Mouse (Mus musculus) MEL (cell line): ENCODE measurements around the gene Ephb2. TPM values are rescaled to one million over a fixed set of nuclear protein-coding genes. Genes with fewer than 3 reads are reported as not detected.

Source experiments
- DNase-seq: peaks from one replicate; pipeline ENCODE4 v3.0.0; 2011; ENCODE audit warnings: low read depth, low spot score
- H3K27ac ChIP-seq: 2 replicates; pipeline ENCODE4 v1.5.1; 2012; ENCODE audit warnings: low read depth, mild to moderate bottlenecking, control low read depth, low read length, moderate library complexity; ENCODE audit not compliant: control insufficient read depth
- H3K27me3 ChIP-seq, 2 experiments: fragments of 150-350 bp in 1 of 2; sonication (generic) in 1 of 2; 2 replicates each; pipeline ENCODE4 v1.6.1; 2012; ENCODE audit warnings: low read length in 2 of 2, mild to moderate bottlenecking in 2 of 2, improper control_type of control experiment in 1 of 2, moderate library complexity in 1 of 2; ENCODE audit not compliant: insufficient read depth in 2 of 2, control insufficient read depth in 1 of 2
- H3K36me3 ChIP-seq, 2 experiments: 2 replicates each; pipeline ENCODE4 v1.6.1; 2012 to 2014; ENCODE audit warnings: low read length in 2 of 2, improper control_type of control experiment in 1 of 2, inconsistent platforms in 1 of 2, mild to moderate bottlenecking in 1 of 2; ENCODE audit not compliant: insufficient read depth in 2 of 2, control insufficient read depth in 1 of 2
- H3K4me1 ChIP-seq, 2 experiments: fragments of 150-350 bp in 1 of 2; sonication (generic) in 1 of 2; 2 replicates each; pipeline ENCODE4 v1.6.1; 2012; ENCODE audit warnings: low read length in 2 of 2, improper control_type of control experiment in 1 of 2, mild to moderate bottlenecking in 1 of 2; ENCODE audit not compliant: insufficient read depth in 2 of 2, control insufficient read depth in 1 of 2
- H3K4me3 ChIP-seq, 2 experiments: fragments of 150-350 bp in 1 of 2; sonication (generic) in 1 of 2; 2 replicates each; pipeline ENCODE4 v1.5.1; 2012; ENCODE audit warnings: low read depth in 2 of 2, low read length in 2 of 2, mild to moderate bottlenecking in 2 of 2, moderate library complexity in 2 of 2, control low read depth in 1 of 2, improper control_type of control experiment in 1 of 2; ENCODE audit not compliant: control insufficient read depth in 1 of 2, insufficient read depth in 1 of 2
- H3K79me2 ChIP-seq: 2 replicates; pipeline ENCODE4 v1.6.1; 2012; ENCODE audit warnings: mild to moderate bottlenecking, low read length, moderate library complexity; ENCODE audit not compliant: control insufficient read depth, poor library complexity, insufficient read depth
- H3K9ac ChIP-seq: 2 replicates; pipeline ENCODE4 v1.6.1; 2012; ENCODE audit warnings: low read depth, mild to moderate bottlenecking, control low read depth, low read length, moderate library complexity; ENCODE audit not compliant: control insufficient read depth, poor library complexity, severe bottlenecking
- H3K9me3 ChIP-seq: fragments of 150-350 bp; sonication (generic); replicated peaks from 2 replicates; pipeline ENCODE4 v1.6.1; 2012; ENCODE audit warnings: mild to moderate bottlenecking, low read length, improper control_type of control experiment, moderate library complexity; ENCODE audit not compliant: insufficient read depth
- BHLHE40 ChIP-seq: IDR thresholded peaks from 2 replicates; pipeline ENCODE4 v1.6.1; 2012; ENCODE audit warnings: low read depth, mild to moderate bottlenecking, inconsistent platforms, low read length, improper control_type of control experiment, borderline replicate concordance
- CHD1 ChIP-seq: IDR thresholded peaks from 2 replicates; pipeline ENCODE4 v1.6.1; 2012; ENCODE audit warnings: low read depth, mild to moderate bottlenecking, inconsistent platforms, low read length, improper control_type of control experiment
- CHD2 ChIP-seq: IDR thresholded peaks from 2 replicates; pipeline ENCODE4 v1.6.1; 2011; ENCODE audit warnings: low read length, improper control_type of control experiment
- CTCF ChIP-seq, 3 experiments: IDR thresholded peaks in 2 of 3; conservative IDR thresholded peaks in 1 of 3; 2 replicates each; pipeline ENCODE4 v1.5.1; 2011 to 2012; ENCODE audit warnings: low read length in 3 of 3, low read depth in 2 of 3, mild to moderate bottlenecking in 2 of 3, improper control_type of control experiment in 1 of 3, inconsistent platforms in 1 of 3, mixed read lengths in 1 of 3, moderate library complexity in 1 of 3; ENCODE audit not compliant: control insufficient read depth in 1 of 3, insufficient read depth in 1 of 3, poor library complexity in 1 of 3, severe bottlenecking in 1 of 3
- ELF1 ChIP-seq: IDR thresholded peaks from 2 replicates; pipeline ENCODE4 v1.6.1; 2014; ENCODE audit warnings: low read depth, mild to moderate bottlenecking, inconsistent platforms, low read length, improper control_type of control experiment, moderate library complexity
- EP300 ChIP-seq, 2 experiments: IDR thresholded peaks; 2 replicates each; pipeline ENCODE4 v1.6.1; 2011; ENCODE audit warnings: improper control_type of control experiment in 2 of 2, low read length in 2 of 2, low read depth in 1 of 2, mild to moderate bottlenecking in 1 of 2
- GABPA ChIP-seq: IDR thresholded peaks from 2 replicates; pipeline ENCODE4 v1.6.1; 2012; ENCODE audit warnings: low read depth, mild to moderate bottlenecking, inconsistent platforms, low read length, improper control_type of control experiment, moderate library complexity
- MAFK ChIP-seq: IDR thresholded peaks from 2 replicates; pipeline ENCODE4 v1.6.1; 2011; ENCODE audit warnings: low read depth, mild to moderate bottlenecking, low read length, improper control_type of control experiment, borderline replicate concordance
- MAX ChIP-seq: IDR thresholded peaks from 2 replicates; pipeline ENCODE4 v1.6.1; 2011; ENCODE audit warnings: low read length, improper control_type of control experiment
- MXI1 ChIP-seq: IDR thresholded peaks from 2 replicates; pipeline ENCODE4 v1.6.1; 2011; ENCODE audit warnings: mild to moderate bottlenecking, low read depth, low read length, improper control_type of control experiment
- MYB ChIP-seq: IDR thresholded peaks from 2 replicates; pipeline ENCODE4 v1.6.1; 2011; ENCODE audit warnings: mild to moderate bottlenecking, low read depth, low read length, improper control_type of control experiment
- MYC ChIP-seq: IDR thresholded peaks from 2 replicates; pipeline ENCODE4 v1.6.1; 2011; ENCODE audit warnings: low read depth, mild to moderate bottlenecking, low read length, improper control_type of control experiment, moderate library complexity
- NRF1 ChIP-seq: IDR thresholded peaks from 2 replicates; pipeline ENCODE4 v1.6.1; 2014; ENCODE audit warnings: low read depth, mild to moderate bottlenecking, inconsistent platforms, low read length, improper control_type of control experiment, moderate library complexity; ENCODE audit not compliant: poor library complexity, insufficient read depth, severe bottlenecking
- POLR2A ChIP-seq, 2 experiments: IDR thresholded peaks; 2 replicates each; pipeline ENCODE4 v1.6.1; 2011 to 2012; ENCODE audit warnings: low read length in 2 of 2, mild to moderate bottlenecking in 2 of 2, control low read depth in 1 of 2, improper control_type of control experiment in 1 of 2, low read depth in 1 of 2, moderate library complexity in 1 of 2; ENCODE audit not compliant: control insufficient read depth in 1 of 2, insufficient read depth in 1 of 2, poor library complexity in 1 of 2
- RAD21 ChIP-seq: IDR thresholded peaks from 2 replicates; pipeline ENCODE4 v1.6.1; 2011; ENCODE audit warnings: mild to moderate bottlenecking, low read depth, low read length, improper control_type of control experiment
- RCOR1 ChIP-seq: IDR thresholded peaks from 2 replicates; pipeline ENCODE4 v1.6.1; 2012; ENCODE audit warnings: low read depth, mild to moderate bottlenecking, inconsistent platforms, low read length, improper control_type of control experiment
- SMC3 ChIP-seq: IDR thresholded peaks from 2 replicates; pipeline ENCODE4 v1.6.1; 2011; ENCODE audit warnings: low read depth, low read length, improper control_type of control experiment
- UBTF ChIP-seq: IDR thresholded peaks from 2 replicates; pipeline ENCODE4 v1.6.1; 2012; ENCODE audit warnings: low read depth, mild to moderate bottlenecking, inconsistent platforms, low read length, improper control_type of control experiment, moderate library complexity, borderline replicate concordance; ENCODE audit not compliant: insufficient read depth
- USF1 ChIP-seq: IDR thresholded peaks from 2 replicates; pipeline ENCODE4 v1.6.1; 2014; ENCODE audit warnings: low read depth, mild to moderate bottlenecking, inconsistent platforms, low read length, improper control_type of control experiment, moderate library complexity
- USF2 ChIP-seq, 2 experiments: IDR thresholded peaks; 2 replicates each; pipeline ENCODE4 v1.6.1; 2011 to 2012; ENCODE audit warnings: improper control_type of control experiment in 2 of 2, low read length in 2 of 2, borderline replicate concordance in 1 of 2, inconsistent platforms in 1 of 2, low read depth in 1 of 2, mild to moderate bottlenecking in 1 of 2; ENCODE audit not compliant: insufficient read depth in 1 of 2
- ZC3H11A ChIP-seq: IDR thresholded peaks from 2 replicates; pipeline ENCODE4 v1.6.1; 2012; ENCODE audit warnings: low read depth, mild to moderate bottlenecking, inconsistent platforms, low read length, improper control_type of control experiment
- polyA plus RNA-seq, 2 experiments: library from polyadenylated mRNA; stranded (reverse) in 1 of 2; unstranded in 1 of 2; fragments of >175 nt in 1 of 2; fragments of >200 nt in 1 of 2; gene quantifications; 2 replicates each; pipeline versions ENCODE4 v1.2.1 to v1.2.4; 2012; ENCODE audit warnings: low replicate concordance in 2 of 2, low read depth in 1 of 2; ENCODE audit not compliant: insufficient read length in 2 of 2, insufficient read depth in 1 of 2, missing spikeins in 1 of 2
- total RNA-seq: library from RNA; depleted of rRNA; stranded (reverse); fragments of 300-350 nt; gene quantifications from 2 replicates; pipeline ENCODE4 v1.2.3, GENCODE M21; 2012

Gene Ephb2
- total and polyA plus RNA-seq, 3 experiments = 1.9 to 4.1 TPM; not detected in 1

- Histone ChIP-seq H3K4me1 (no peaks in the 10 kb centered on the region), H3K9ac (no peak overlapping the region), H3K4me3 (no peak overlapping the region), H3K36me3 (no peaks in the 10 kb centered on the region), H3K27me3 (no peaks in the 10 kb centered on the region), H3K9me3 (no peaks in the 10 kb centered on the region), H3K27ac (no peak overlapping the region), H3K79me2 (no peaks in the 10 kb centered on the region)
- TF ChIP-seq RAD21 (no peak), CHD2 (no peak), MXI1 (no peak), UBTF (no peak), EP300 (IDR thresholded peaks at IDR 0.05; ENCODE audit: low read depth in 1 of 2, low read length in 2 of 2) (no peak), POLR2A (IDR thresholded peaks at IDR 0.05; ENCODE audit: control insufficient read depth in 1 of 2, insufficient read depth in 1 of 2, low read depth in 1 of 2, low read length in 2 of 2, poor library complexity in 1 of 2) (no peak), USF2 (IDR thresholded peaks at IDR 0.05; ENCODE audit: borderline replicate concordance in 1 of 2, insufficient read depth in 1 of 2, low read depth in 1 of 2, low read length in 2 of 2) (no peak), ELF1 (no peak), ZC3H11A (no peak), CHD1 (no peak), GABPA (no peak), MAFK (no peak), SMC3 (no peak), RCOR1 (no peak), BHLHE40 (no peak), MYC (no peak), MAX (no peak), USF1 (no peak), MYB (no peak)
- DNase-seq = no peak
Observed at GRCm38 (mm10) chr4:136861806-136862205, 26.0 kb upstream of the Ephb2 start.

GRCm38 (mm10) chr4:136860022-136860421 is 24.2 kb upstream of the Ephb2 start:
- Histone ChIP-seq H3K9ac (no peak overlapping the region), H3K36me3 (no peaks in the 10 kb centered on the region), H3K27me3 (no peaks in the 10 kb centered on the region), H3K79me2 (no peaks in the 10 kb centered on the region), H3K9me3 (no peaks in the 10 kb centered on the region), H3K27ac (no peak overlapping the region), H3K4me3 (no peak overlapping the region), H3K4me1 (no peaks in the 10 kb centered on the region)
- DNase-seq = peak; percentile 33
- TF ChIP-seq USF2 (IDR thresholded peaks at IDR 0.05; ENCODE audit: borderline replicate concordance in 1 of 2, insufficient read depth in 1 of 2, low read depth in 1 of 2, low read length in 2 of 2) (no peak), CTCF (IDR thresholded peaks at IDR 0.05 in 2 of 3, conservative IDR thresholded peaks at IDR 0.05 in 1 of 3; ENCODE audit: control insufficient read depth in 1 of 3, insufficient read depth in 1 of 3, low read depth in 2 of 3, low read length in 3 of 3, poor library complexity in 1 of 3, severe bottlenecking in 1 of 3) (peak; percentile 48 to 75 (median 49)), SMC3 (peak; percentile 36), NRF1 (no peak), RAD21 (peak; percentile 7)
